Mouse (Mus musculus): ENCODE measurements at regions not wholly inside any gene's neighbourhood (a gene's known extent, or its start where the extent isn't known, plus 50 kb on each side); places are given as distances from the start of the nearest gene placed in this dataset.

GRCm38 (mm10) chr6:41187966-41188365, 114.1 kb upstream of the Try4 start:
- Histone ChIP-seq H3K27me3 (ENCODE audit: control insufficient read depth, insufficient read depth, low read length) (no peaks in the 10 kb centered on the region), H3K36me3 (ENCODE audit: control insufficient read depth, insufficient read depth, low read length) (no peaks in the 10 kb centered on the region), H3K9ac (replicated peaks; ENCODE audit: low read depth, low read length) (no peak overlapping the region), H3K9me3 (ENCODE audit: control insufficient read depth, low read length) (no peaks in the 10 kb centered on the region), H3K27ac (ENCODE audit: low read depth, low read length) (no peak overlapping the region), H3K4me1 (ENCODE audit: control insufficient read depth, insufficient read depth, low read length) (no peaks in the 10 kb centered on the region), H3K4me3 (ENCODE audit: low read depth, low read length) (no peak overlapping the region), H3K4me2 (ENCODE audit: low read depth, low read length) (no peak overlapping the region)
- no peak for ATAC-seq (ENCODE audit: low read depth)
- WGBS: 74% methylated on average over 1 of the region's 1 CpGs

- no peak overlapping the region for H3K27ac ChIP-seq (ENCODE audit: low read depth, low read length)
- H3K4me1 ChIP-seq (ENCODE audit: control insufficient read depth, insufficient read depth, low read length): no peaks in the 10 kb centered on the region
- no peaks in the 10 kb centered on the region for H3K27me3 ChIP-seq (ENCODE audit: control insufficient read depth, insufficient read depth, low read length)
- H3K4me3 ChIP-seq (ENCODE audit: low read depth, low read length): no peak overlapping the region
- H3K9me3 ChIP-seq (ENCODE audit: control insufficient read depth, low read length): no peaks in the 10 kb centered on the region
- ATAC-seq (ENCODE audit: low read depth): no peak
- no peak overlapping the region for H3K4me2 ChIP-seq (ENCODE audit: low read depth, low read length)
- H3K36me3 ChIP-seq (ENCODE audit: control insufficient read depth, insufficient read depth, low read length): no peaks in the 10 kb centered on the region
- WGBS: 96% methylated on average over 7 of the region's 7 CpGs
- no peak overlapping the region for H3K9ac ChIP-seq (replicated peaks; ENCODE audit: low read depth, low read length)
Measured at GRCm38 (mm10) chr6:41178896-41179295, 123.2 kb upstream of the Try4 start.

- Histone ChIP-seq H3K9me3 (ENCODE audit: control insufficient read depth, low read length) (no peaks in the 10 kb centered on the region), H3K4me3 (ENCODE audit: low read depth, low read length) (no peak overlapping the region), H3K4me1 (ENCODE audit: control insufficient read depth, insufficient read depth, low read length) (no peaks in the 10 kb centered on the region), H3K36me3 (ENCODE audit: control insufficient read depth, insufficient read depth, low read length) (no peaks in the 10 kb centered on the region), H3K9ac (replicated peaks; ENCODE audit: low read depth, low read length) (no peak overlapping the region), H3K4me2 (ENCODE audit: low read depth, low read length) (no peak overlapping the region), H3K27ac (ENCODE audit: low read depth, low read length) (no peak overlapping the region), H3K27me3 (ENCODE audit: control insufficient read depth, insufficient read depth, low read length) (no peaks in the 10 kb centered on the region)
- 88% methylated on average over 2 of the region's 2 CpGs for WGBS
- no peak for ATAC-seq (ENCODE audit: low read depth)
Measured at GRCm38 (mm10) chr6:41178019-41178418, 124.0 kb upstream of the Try4 start.

- no peak for ATAC-seq (ENCODE audit: low read depth)
- Histone ChIP-seq H3K27ac (ENCODE audit: low read depth, low read length) (no peak overlapping the region), H3K4me2 (ENCODE audit: low read depth, low read length) (no peak overlapping the region), H3K9ac (replicated peaks; ENCODE audit: low read depth, low read length) (no peak overlapping the region), H3K27me3 (ENCODE audit: control insufficient read depth, insufficient read depth, low read length) (no peaks in the 10 kb centered on the region), H3K4me1 (ENCODE audit: control insufficient read depth, insufficient read depth, low read length) (no peaks in the 10 kb centered on the region), H3K4me3 (ENCODE audit: low read depth, low read length) (no peak overlapping the region), H3K36me3 (ENCODE audit: control insufficient read depth, insufficient read depth, low read length) (no peaks in the 10 kb centered on the region), H3K9me3 (ENCODE audit: control insufficient read depth, low read length) (no peaks in the 10 kb centered on the region)
- 83% methylated on average over 3 of the region's 3 CpGs for WGBS
Measured at GRCm38 (mm10) chr6:41177152-41177551, 124.9 kb upstream of the Try4 start.

- H3K27ac ChIP-seq (ENCODE audit: low read depth, low read length): no peak overlapping the region
- WGBS: 84% methylated on average over 1 of the region's 1 CpGs
- no peaks in the 10 kb centered on the region for H3K27me3 ChIP-seq (ENCODE audit: control insufficient read depth, insufficient read depth, low read length)
- H3K4me2 ChIP-seq (ENCODE audit: low read depth, low read length): no peak overlapping the region
- no peaks in the 10 kb centered on the region for H3K4me1 ChIP-seq (ENCODE audit: control insufficient read depth, insufficient read depth, low read length)
- H3K4me3 ChIP-seq (ENCODE audit: low read depth, low read length): no peak overlapping the region
- no peaks in the 10 kb centered on the region for H3K9me3 ChIP-seq (ENCODE audit: control insufficient read depth, low read length)
- H3K36me3 ChIP-seq (ENCODE audit: control insufficient read depth, insufficient read depth, low read length): no peaks in the 10 kb centered on the region
- no peak overlapping the region for H3K9ac ChIP-seq (replicated peaks; ENCODE audit: low read depth, low read length)
- no peak for ATAC-seq (ENCODE audit: low read depth)
Measured at GRCm38 (mm10) chr6:41176034-41176433, 126.0 kb upstream of the Try4 start.

GRCm38 (mm10) chr6:41163491-41163890, 128.2 kb upstream of the 2210010C04Rik start:
- H3K4me3 ChIP-seq (ENCODE audit: low read depth, low read length): no peak overlapping the region
- H3K27me3 ChIP-seq (ENCODE audit: control insufficient read depth, insufficient read depth, low read length): no peaks in the 10 kb centered on the region
- no peak for ATAC-seq (ENCODE audit: low read depth)
- no peaks in the 10 kb centered on the region for H3K9me3 ChIP-seq (ENCODE audit: control insufficient read depth, low read length)
- H3K9ac ChIP-seq (replicated peaks; ENCODE audit: low read depth, low read length): no peak overlapping the region
- no peak overlapping the region for H3K27ac ChIP-seq (ENCODE audit: low read depth, low read length)
- 76% methylated on average over 1 of the region's 1 CpGs for WGBS
- H3K36me3 ChIP-seq (ENCODE audit: control insufficient read depth, insufficient read depth, low read length): no peaks in the 10 kb centered on the region
- H3K4me1 ChIP-seq (ENCODE audit: control insufficient read depth, insufficient read depth, low read length): no peaks in the 10 kb centered on the region
- no peak overlapping the region for H3K4me2 ChIP-seq (ENCODE audit: low read depth, low read length)

- WGBS: 81% methylated on average over 1 of the region's 1 CpGs
- no peak overlapping the region for H3K9ac ChIP-seq (replicated peaks; ENCODE audit: low read depth, low read length)
- no peak overlapping the region for H3K27ac ChIP-seq (ENCODE audit: low read depth, low read length)
- no peaks in the 10 kb centered on the region for H3K4me1 ChIP-seq (ENCODE audit: control insufficient read depth, insufficient read depth, low read length)
- ATAC-seq (ENCODE audit: low read depth): no peak
- H3K4me2 ChIP-seq (ENCODE audit: low read depth, low read length): no peak overlapping the region
- H3K9me3 ChIP-seq (ENCODE audit: control insufficient read depth, low read length): no peaks in the 10 kb centered on the region
- H3K27me3 ChIP-seq (ENCODE audit: control insufficient read depth, insufficient read depth, low read length): no peaks in the 10 kb centered on the region
- no peak overlapping the region for H3K4me3 ChIP-seq (ENCODE audit: low read depth, low read length)
- no peaks in the 10 kb centered on the region for H3K36me3 ChIP-seq (ENCODE audit: control insufficient read depth, insufficient read depth, low read length)
Measured at GRCm38 (mm10) chr6:41161693-41162092, 126.4 kb upstream of the 2210010C04Rik start.

- Histone ChIP-seq H3K36me3 (ENCODE audit: control insufficient read depth, insufficient read depth, low read length) (no peaks in the 10 kb centered on the region), H3K27ac (ENCODE audit: low read depth, low read length) (no peak overlapping the region), H3K27me3 (ENCODE audit: control insufficient read depth, insufficient read depth, low read length) (no peaks in the 10 kb centered on the region), H3K9ac (replicated peaks; ENCODE audit: low read depth, low read length) (no peak overlapping the region), H3K4me3 (ENCODE audit: low read depth, low read length) (no peak overlapping the region), H3K4me1 (ENCODE audit: control insufficient read depth, insufficient read depth, low read length) (no peaks in the 10 kb centered on the region), H3K4me2 (ENCODE audit: low read depth, low read length) (no peak overlapping the region), H3K9me3 (ENCODE audit: control insufficient read depth, low read length) (no peaks in the 10 kb centered on the region)
- ATAC-seq (ENCODE audit: low read depth): no peak
- 92% methylated on average over 7 of the region's 7 CpGs for WGBS
Measured at GRCm38 (mm10) chr6:41152101-41152500, 116.8 kb upstream of the 2210010C04Rik start.

GRCm38 (mm10) chr6:41151542-41151941, 116.2 kb upstream of the 2210010C04Rik start:
- WGBS: 87% methylated on average over 3 of the region's 3 CpGs
- no peaks in the 10 kb centered on the region for H3K9me3 ChIP-seq (ENCODE audit: control insufficient read depth, low read length)
- no peak overlapping the region for H3K9ac ChIP-seq (replicated peaks; ENCODE audit: low read depth, low read length)
- no peaks in the 10 kb centered on the region for H3K36me3 ChIP-seq (ENCODE audit: control insufficient read depth, insufficient read depth, low read length)
- no peak overlapping the region for H3K4me3 ChIP-seq (ENCODE audit: low read depth, low read length)
- H3K4me2 ChIP-seq (ENCODE audit: low read depth, low read length): no peak overlapping the region
- ATAC-seq (ENCODE audit: low read depth): no peak
- no peaks in the 10 kb centered on the region for H3K27me3 ChIP-seq (ENCODE audit: control insufficient read depth, insufficient read depth, low read length)
- H3K4me1 ChIP-seq (ENCODE audit: control insufficient read depth, insufficient read depth, low read length): no peaks in the 10 kb centered on the region
- no peak overlapping the region for H3K27ac ChIP-seq (ENCODE audit: low read depth, low read length)

- no peak overlapping the region for H3K4me2 ChIP-seq (ENCODE audit: low read depth, low read length)
- no peak overlapping the region for H3K4me3 ChIP-seq (ENCODE audit: low read depth, low read length)
- no peak overlapping the region for H3K9ac ChIP-seq (replicated peaks; ENCODE audit: low read depth, low read length)
- no peaks in the 10 kb centered on the region for H3K36me3 ChIP-seq (ENCODE audit: control insufficient read depth, insufficient read depth, low read length)
- no peak overlapping the region for H3K27ac ChIP-seq (ENCODE audit: low read depth, low read length)
- H3K9me3 ChIP-seq (ENCODE audit: control insufficient read depth, low read length): no peaks in the 10 kb centered on the region
- no peaks in the 10 kb centered on the region for H3K27me3 ChIP-seq (ENCODE audit: control insufficient read depth, insufficient read depth, low read length)
- no peaks in the 10 kb centered on the region for H3K4me1 ChIP-seq (ENCODE audit: control insufficient read depth, insufficient read depth, low read length)
- no peak for ATAC-seq (ENCODE audit: low read depth)
- WGBS: 97% methylated on average over 1 of the region's 1 CpGs
Measured at GRCm38 (mm10) chr6:41140916-41141315, 105.6 kb upstream of the 2210010C04Rik start.

Measured in neural tube, embryonic 14.5 days (tissue).